Mouse (Mus musculus) adrenal gland, adult (tissue): ENCODE measurements at regions not wholly inside any gene's neighbourhood (a gene's known extent, or its start where the extent isn't known, plus 50 kb on each side); places are given as distances from the start of the nearest gene placed in this dataset.

Experiments used
- DNase-seq, 2 experiments: peaks; one replicate each; pipeline ENCODE4 v3.0.0; 2022 to 2023; ENCODE audit warnings: low spot score in 1 of 2; ENCODE audit not compliant: inconsistent age in 2 of 2

DNA sequence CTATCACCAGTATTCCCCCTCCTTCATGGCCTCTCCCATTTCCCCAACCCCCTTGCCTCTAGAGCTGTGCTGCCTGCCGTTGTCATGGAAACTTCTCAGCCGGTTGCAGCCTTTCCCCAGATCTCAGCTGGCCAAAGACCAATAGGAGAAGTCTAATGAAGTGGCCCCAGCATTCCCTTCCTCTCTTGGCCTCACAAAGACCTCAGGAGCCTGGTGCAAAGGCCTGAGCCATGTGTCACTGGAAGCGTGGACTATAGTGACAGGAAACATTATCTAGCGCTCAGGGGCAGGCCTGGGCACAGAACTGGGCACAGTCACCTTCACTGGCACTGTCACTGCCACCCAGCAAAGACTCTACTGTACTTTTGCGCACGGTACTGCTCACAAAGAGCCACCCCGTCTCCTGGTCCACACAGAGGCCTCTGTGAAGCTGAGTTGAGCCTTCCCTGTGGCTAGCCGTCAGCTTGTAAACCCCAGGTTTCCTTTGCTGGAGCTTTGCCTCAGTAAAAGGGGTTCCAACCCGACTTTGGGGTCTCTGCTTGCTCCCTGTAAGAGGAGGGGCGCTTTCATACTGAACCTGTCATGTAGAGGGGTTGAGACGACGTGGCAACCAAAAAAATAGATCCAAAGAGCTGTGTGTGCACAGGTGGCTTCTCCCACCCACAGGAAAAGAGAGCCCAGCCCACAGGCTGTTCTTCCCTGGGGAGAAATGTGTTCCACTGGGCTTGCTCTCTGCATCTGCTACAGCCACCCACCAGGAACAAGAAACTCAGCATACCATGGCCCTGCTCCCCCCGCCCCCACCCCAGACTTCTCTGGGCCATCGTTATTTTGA lies 282.5 kb upstream of the Gjb5 start:
- no peak for DNase-seq

- DNase-seq = no peak
Observed at GRCm38 (mm10) chr4:127639765-127640164, 281.8 kb upstream of the Gjb5 start.

GRCm38 (mm10) chr4:127636934-127637333 lies 279.0 kb upstream of the Gjb5 start:
- DNase-seq = no peak

- no peak for DNase-seq
Observed at GRCm38 (mm10) chr4:127635262-127635661, 277.3 kb upstream of the Gjb5 start.

DNA sequence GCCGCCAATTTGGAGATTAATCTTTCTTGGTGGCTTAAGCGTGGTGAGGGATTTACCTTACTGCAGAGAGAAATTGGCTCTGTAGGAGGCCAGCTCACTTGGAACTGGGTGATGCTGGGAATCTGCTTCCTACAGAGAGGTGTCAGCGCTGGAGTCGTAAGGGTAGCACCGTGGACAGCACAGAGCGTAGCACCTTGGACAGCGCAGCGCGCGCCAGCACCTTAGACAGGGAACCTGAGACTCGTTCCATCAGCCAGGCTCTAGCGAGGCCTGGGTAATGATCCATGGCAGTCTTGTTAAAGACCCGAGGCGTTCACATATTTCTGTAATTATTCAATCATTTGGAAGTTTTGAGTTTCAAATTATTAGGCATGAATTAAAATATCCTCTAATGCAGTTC lies 261.9 kb upstream of the Gjb5 start:
- peak; percentile 37 to 60 for DNase-seq

DNA sequence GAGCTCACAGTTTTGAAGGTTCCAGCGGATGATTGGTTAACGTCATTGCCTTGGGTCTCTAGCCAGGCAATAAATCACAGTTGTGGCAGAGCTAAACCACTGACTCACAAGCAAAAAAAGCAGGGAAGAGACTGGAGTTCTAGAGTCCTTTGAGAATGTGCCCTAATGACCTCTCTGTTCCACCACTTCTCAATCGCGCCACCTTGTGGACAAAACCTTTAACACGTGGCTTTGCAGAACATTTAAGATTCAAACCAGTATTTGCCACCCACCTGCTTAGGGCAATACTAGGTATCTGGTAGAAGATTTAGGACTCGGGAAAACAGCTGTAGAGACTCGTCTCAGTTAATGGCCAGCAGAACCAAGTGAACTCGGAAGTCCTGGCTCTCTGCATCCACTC lies 254.8 kb upstream of the Gjb5 start:
- peak; percentile 9 to 59 for DNase-seq

- no peak for DNase-seq
Observed at GRCm38 (mm10) chr4:127600919-127601318, 242.9 kb upstream of the Gjb5 start.

DNA sequence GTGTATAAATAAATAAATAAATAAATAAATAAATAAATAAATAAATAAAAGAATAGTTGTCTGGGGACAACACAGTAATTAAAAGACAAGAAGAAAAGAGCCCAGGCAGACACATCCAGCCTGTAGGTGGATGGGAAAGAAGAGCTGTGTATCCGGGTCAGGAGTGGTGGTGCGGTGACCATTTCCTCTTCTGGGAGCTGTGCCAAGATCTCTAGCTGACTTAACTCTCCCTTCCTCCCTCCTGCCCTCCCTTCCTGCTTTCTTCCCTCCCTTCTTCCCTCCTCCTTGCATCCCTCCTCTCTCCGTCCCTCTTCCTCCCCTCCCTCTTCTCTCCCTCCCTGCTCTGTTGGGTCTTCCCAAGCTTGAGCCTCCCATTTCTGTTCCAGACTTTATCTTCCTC lies 240.6 kb upstream of the Gjb5 start:
- no peak for DNase-seq

- no peak for DNase-seq
Observed at GRCm38 (mm10) chr4:127594081-127594480, 236.1 kb upstream of the Gjb5 start.

GRCm38 (mm10) chr4:127591540-127591939 lies 233.6 kb upstream of the Gjb5 start:
- no peak for DNase-seq

- no peak for DNase-seq
Observed at GRCm38 (mm10) chr4:127586822-127587221, 228.8 kb upstream of the Gjb5 start.

DNA sequence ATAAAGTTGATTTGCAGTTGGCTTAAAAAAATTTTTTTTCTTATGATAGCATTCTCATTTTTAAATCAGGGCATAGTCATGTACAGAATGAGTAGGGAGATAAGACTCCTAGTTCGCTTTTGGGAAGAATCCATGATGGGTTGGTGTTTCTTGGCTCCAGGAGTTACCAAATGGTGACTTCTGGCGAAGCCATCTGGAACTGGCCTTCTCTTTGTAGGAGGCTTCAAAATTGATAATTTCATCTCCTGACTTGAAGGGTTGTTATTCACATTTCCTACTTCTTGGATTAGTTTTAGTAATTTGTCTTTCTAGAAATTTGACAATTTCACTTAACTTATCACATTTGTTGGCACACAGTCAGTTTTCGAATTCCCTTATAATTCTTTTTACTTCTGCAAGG lies 218.5 kb upstream of the Gjb5 start:
- no peak for DNase-seq

DNA sequence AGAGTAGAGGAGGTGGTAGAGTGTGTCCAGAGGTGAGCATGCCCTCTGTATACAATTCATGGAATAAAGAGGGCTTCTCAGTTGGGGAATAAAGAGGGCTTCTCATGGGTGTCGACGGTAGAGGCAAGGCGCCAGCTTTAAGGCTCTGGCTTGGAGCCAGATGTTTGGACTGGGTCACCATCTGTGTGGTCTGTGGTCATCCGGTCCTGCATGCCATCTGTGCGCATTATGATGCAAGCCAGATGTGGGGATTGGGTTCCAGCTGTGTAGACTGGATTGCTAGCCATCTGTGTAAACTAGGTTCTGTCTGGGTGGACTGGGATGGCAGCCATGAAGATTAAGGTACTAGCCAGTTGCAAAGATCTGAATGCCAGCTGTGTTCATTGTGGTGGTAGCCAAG lies 204.6 kb upstream of the Gjb5 start:
- no peak for DNase-seq

DNA sequence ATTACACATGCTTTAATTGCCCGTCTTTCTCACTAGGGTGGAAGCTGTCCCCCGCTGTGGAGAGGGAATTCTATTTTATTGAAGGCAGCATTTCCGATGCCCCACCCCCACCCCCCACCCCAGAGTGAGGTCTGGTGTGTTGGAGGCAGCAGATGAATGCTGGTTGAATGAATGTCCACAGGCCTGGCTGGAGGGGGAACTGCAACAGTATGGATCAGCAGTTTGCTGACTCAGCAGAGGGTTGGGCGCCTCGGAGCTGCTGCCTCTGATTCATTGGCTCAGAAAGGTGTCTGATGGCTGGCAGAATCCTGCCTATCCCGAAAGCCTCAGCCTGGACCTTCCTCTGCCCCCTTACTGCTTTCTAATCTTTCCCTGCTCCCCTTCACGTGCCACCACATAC lies 200.6 kb upstream of the Gjb5 start:
- no peak for DNase-seq

DNA sequence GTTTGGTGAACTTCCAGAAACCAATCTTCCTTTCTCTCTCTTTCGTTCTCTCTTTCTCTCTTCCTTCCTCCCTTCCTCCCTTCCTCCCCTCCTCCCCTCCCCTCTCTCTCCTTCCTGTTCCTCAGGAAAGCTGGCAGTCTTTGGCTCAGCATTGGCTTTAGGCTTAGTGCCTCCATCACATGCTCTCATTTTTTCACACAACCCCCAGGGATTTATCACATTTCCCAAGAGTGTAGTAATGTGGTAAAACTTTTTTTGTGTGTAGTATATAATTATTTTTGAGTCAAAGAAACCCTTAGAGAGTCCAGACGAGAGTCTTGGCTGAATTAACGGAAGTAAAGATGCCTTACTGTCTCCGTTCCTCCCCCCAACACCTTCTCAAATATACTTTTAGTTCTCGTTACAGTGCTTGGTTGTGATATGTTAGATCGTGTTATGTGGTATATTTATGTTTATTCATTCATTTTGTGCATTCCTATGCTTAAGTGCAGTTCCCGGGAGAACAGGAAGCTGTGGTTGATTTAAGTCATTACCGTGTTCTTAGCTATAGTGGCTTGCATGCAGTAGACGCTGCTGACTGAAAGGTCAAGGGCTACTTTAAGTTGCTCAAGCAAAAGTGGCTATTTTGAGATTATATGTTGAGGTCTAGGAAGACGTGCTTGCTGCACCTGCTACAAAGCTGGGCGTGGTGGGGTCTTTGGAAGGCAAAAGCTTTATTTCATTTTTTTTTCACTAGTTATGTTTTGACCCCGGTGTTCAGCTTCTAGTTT lies 194.7 kb upstream of the Gjb5 start:
- DNase-seq = no peak

DNA sequence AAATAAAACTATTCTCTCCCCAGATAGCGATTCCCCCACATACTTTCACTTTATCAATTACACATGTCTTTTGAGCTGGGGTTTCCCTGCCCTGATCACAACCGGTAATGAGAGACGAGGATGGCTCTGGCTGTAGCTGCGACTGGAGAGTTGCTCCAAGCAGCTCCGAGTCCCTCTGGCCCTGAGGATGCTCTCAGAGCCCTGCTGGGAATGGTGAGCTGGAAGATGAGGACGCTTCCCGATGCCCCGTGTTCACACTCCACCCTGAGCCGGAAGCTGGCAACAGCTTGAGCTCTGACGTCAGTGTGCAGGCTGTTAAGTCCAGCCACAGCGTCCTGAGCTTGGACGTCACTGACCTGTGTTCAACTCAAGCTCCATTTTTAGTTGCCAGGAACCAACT lies 191.6 kb upstream of the Gjb5 start:
- DNase-seq = no peak

GRCm38 (mm10) chr4:127549018-127549417 lies 191.0 kb upstream of the Gjb5 start:
- no peak for DNase-seq

- DNase-seq = no peak
Observed at GRCm38 (mm10) chr4:127545106-127545505, 187.1 kb upstream of the Gjb5 start.

GRCm38 (mm10) chr4:127543276-127543675 lies 185.3 kb upstream of the Gjb5 start:
- DNase-seq = no peak

DNA sequence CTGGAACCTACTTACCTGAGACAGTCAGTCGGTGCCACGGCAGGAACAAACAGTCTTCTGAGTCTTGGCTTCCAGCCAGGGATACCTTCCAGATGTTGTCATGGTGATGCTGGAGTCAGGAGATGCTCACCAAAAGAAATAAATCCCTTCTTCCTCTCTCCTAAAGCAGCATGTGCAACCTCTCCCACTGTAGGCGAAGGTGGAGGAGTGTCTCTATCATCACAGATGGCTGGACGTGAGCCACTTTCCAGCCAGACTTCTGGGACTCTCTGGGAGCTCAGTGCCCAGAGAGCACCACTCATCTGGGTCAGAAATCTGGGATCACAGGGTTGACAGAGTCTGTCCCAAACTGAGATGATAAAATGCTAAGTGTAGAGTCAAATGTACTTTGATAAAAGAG lies 184.8 kb upstream of the Gjb5 start:
- DNase-seq = no peak

DNA sequence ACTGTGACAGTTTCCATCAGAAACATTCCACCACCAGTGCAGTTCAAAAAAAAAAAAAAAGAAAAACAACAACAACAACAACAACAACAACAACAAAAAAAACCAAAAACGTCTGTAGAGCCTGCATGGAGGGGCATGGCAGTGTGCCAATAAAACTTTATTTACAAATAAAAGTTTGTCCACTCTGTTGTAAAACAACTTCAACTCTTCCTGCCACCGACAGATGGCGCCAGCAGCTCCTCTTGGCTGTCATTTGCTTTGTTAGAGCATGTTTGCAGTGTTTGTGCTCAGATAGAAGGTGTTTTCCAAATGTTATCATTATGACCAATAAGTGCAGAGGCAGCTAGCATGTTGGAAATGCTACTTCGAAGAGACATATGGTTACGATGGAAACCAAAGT lies 179.0 kb upstream of the Gjb5 start:
- DNase-seq = no peak

DNA sequence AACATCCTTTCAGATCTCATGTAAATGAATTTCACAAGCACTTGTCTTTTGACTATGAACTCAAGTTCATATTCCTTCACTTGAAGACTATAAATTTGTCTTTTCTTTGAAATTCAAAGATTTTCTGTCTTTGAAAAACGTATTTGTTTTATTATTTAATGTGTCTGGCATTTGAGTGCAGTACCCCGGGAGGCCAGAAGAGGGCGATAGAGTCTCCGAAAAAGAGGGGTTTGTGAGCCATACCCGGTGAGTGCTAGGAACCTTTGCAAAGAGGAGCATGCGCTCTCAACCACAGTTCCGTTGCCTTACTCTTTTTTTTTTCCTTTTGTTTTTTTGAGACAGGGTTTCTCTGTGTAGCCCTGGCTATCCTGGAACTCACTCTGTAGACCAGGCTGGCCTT lies 177.6 kb upstream of the Gjb5 start:
- no peak for DNase-seq
